Mouse (Mus musculus) layer of hippocampus, postnatal 10 days (tissue): ENCODE data around the gene Fnbp1l. TPM values are rescaled to one million over a fixed set of nuclear protein-coding genes. Genes with fewer than 3 reads are reported as not detected.

Experiments
- DNase-seq, 2 experiments: peaks; one replicate each; pipeline ENCODE4 v3.0.0; 2021; ENCODE audit warnings: low spot score in 2 of 2
- total RNA-seq, 2 experiments: library from RNA; stranded (reverse); gene quantifications; 2 replicates each; pipeline ENCODE4 v1.2.3; 2021

The Fnbp1l gene
- total RNA-seq, 2 experiments from 2014 or later, result 133 to 139 TPM

DNA sequence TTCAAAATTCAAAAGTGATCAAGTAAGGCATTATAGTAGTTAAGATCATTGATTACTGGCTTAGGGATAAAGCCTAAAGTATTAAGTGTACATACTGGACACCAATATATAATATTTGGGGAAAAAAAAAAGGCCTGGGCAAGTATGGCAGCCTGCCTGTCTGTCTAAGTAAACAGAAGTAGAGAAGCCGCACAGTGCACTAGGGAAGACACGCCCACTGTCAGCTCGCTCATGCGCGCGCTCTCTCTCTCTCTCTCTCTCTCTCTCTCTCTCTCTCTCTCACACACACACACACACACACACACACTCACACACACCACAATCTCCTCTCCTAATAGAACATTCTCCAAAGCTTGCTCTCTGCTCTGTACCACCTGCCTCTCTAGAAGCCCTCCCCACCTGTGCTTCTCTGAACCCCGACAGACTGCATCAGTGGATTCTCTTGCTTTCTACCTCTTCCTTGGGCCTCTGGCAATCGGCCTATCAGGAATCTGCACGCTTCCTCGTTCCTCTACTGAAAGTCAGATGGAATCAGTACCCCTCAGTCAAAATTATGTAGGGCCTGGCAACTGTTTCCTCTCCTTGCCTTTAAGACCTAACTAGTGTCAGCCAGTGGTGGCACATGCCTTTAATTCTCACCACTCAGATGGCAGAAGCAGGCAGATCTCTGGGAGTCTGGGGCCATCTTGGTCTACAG lies 13.3 kb downstream of the Fnbp1l start:
- no peak for DNase-seq

- DNase-seq, result no peak
These were observed 16.3 kb downstream of the Fnbp1l start for GRCm38 (mm10) chr3:122603229-122603628.

DNA sequence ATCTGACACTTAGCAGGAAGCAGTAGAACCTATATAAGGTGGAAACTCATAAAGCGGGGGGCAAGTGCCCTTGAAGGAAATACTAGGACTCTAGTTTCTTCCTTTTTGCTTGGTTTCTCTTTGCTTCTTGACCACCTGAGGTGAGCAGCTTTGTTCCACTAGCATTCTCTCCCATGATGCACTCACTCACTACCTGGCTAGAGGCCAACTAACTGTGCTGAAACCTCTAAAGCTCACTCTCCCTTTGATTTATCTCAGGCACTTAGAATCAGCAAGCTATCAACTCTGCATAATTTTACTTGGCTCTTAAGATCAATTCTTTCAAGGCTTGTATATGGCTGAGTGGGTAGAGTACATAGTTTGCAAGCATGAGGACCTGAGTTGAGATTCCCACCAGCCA lies 17.1 kb downstream of the Fnbp1l start:
- DNase-seq, result no peak

DNA sequence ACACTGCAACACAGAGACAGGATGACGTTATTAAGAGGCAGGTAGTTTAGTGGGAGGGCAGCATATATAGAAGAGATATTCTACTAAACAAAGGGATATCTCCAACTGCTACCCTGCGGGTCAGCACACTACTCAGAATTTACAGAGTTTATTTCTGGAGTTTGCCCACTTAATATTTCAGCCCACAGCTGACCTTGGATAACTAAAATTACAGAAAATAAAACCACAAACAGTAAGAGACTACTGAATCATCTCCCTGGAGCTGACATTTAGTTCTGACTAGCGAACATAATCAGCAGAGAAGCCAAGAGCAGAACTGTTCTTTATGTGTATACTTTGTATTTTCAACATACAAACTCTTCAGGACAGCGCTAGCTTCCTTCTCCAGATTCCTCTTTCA lies 20.2 kb downstream of the Fnbp1l start:
- DNase-seq, result no peak

DNA sequence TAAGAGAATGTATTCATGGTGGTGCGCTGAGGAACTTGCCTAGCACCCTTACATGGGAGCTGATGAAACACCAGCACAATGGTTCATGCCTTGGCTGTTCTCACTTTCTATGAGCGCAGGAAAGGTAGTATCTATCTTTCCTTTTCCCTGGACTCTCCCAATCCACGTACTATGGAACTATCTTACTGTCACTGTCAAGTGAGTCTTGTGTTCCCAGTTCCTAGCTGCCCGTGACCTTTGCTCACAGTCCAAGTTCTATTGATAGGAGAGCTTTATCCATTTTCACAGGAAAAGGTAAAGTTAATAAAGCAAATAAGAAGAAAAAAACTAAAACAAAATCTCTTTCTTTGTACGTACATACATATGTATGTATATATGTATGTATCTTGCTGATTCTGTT lies 28.7 kb downstream of the Fnbp1l start:
- DNase-seq, result no peak

GRCm38 (mm10) chr3:122590346-122590745 lies 29.2 kb downstream of the Fnbp1l start:
- DNase-seq, result no peak

GRCm38 (mm10) chr3:122586918-122587641 lies 32.4 kb downstream of the Fnbp1l start:
- no peak for DNase-seq

DNA sequence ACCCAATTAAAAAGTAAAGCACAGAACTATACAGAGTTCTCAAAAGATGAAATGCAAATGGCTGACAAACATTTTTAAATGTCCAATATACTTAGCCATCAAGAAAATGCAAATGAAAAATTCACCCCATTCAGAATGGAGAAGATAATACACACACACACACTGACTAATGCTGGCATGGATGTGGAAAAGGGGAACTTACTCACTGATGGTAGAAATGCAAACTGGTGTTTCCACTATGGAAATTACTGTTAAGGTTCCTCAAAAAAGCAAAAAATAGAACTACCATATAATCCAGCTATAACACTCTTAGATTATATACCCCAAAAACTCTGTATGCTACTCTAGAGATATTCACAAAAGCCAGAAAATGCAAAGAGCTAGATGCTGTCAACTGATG lies 42.2 kb downstream of the Fnbp1l start:
- DNase-seq, result no peak

- no peak for DNase-seq
These were observed 44.6 kb downstream of the Fnbp1l start for GRCm38 (mm10) chr3:122574921-122575320.

GRCm38 (mm10) chr3:122573426-122574286 lies 45.9 kb downstream of the Fnbp1l start:
- peak in 1 of 2 experiments; percentile 20 for DNase-seq

DNA sequence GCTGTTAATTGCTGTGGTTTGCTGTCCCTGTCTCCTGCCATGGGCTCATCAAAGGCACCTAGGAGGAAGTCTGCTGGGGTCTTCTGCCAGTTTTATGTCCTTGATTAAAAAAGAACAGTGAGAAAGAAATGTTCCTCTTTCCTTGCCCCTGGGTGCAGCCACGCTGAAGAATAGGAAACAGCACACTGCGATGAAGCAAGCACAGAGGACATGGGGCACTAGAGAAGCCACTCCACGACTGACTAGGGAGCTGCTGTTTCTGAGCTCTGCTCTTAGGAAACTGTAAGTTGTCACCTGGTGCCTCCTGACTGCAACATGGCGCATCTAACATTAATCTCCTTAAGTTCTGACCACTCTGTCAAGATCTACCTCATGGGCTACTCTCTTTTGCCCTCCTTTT lies 53.0 kb downstream of the Fnbp1l start:
- DNase-seq, result no peak

GRCm38 (mm10) chr3:122566112-122566511 lies 53.4 kb downstream of the Fnbp1l start:
- no peak for DNase-seq

DNA sequence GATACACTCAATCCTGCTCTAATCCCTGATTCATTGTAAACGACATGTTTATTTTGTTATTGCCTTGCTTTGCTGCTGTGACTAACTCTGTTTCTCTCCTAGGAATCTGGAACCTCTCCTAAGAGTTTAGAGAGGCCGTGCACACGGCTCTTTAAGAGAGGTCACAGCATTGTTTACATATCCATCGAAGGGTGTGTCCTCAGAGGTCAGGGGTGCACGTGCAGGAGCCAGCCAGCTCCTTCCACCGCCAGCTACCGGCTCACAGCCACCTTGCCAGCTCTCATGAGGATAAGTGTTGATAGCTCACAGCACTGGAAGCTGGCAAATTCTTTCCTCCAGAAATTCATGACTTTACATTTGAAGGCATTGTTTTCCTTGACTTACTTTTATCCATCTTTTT lies 54.2 kb downstream of the Fnbp1l start:
- no peak for DNase-seq

DNA sequence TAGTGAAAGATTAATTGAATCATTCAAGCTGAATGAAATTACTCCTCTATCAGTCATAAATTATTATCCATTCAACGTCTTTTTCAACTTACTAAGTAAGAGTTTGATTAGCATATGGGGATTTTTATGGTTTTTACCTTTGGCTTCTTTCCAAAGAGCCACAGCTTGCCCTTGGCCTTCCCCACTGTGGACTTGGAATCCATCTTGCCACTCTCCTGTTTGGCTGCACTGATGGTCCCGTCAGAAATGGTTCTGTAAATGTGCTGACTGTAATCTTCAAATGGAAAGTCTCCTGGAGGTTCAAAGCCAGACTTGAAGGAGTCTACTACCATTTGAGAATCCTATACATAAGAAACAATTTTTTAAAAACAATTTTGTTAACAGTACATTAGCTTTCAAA lies 61.7 kb downstream of the Fnbp1l start:
- DNase-seq, result no peak

DNA sequence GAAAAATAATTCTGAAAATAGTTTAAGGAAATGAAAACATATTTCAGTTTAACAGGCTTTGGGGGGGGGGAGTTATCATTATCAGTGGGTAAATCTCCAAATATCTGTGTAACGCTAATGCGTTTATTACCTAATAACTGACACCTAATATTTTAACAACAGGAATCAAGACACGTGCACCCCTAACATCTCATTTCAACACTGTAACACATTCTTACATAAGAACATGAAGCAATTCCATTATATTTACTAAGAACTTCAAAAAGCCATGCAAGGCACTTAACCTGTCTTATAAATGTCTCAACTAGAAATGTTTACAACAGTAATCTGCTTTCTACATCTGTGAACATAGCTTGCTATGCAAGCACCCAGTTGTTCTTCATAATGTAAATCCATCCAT lies 68.3 kb downstream of the Fnbp1l start:
- no peak for DNase-seq

GRCm38 (mm10) chr3:122547469-122547868 lies 72.0 kb downstream of the Fnbp1l start:
- no peak for DNase-seq

DNA sequence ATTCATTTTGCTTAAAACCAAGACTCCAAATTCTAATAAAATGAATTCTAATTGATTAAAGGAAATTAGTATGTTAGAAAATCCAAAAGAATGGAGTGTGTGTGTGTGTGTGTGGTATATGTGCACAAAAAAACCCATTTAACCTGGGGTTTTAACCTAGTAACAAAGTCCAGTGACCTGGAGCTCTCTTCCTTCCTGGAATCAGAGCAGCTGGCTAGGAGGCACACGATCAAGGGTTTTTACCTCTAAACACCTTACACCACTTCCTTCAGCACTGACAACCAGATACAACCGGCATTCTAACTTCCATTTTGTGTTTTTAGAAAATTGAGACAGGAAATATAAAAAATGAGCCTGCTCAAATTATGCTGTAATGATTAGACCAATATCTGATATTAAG lies 74.2 kb downstream of the Fnbp1l start:
- no peak for DNase-seq

DNA sequence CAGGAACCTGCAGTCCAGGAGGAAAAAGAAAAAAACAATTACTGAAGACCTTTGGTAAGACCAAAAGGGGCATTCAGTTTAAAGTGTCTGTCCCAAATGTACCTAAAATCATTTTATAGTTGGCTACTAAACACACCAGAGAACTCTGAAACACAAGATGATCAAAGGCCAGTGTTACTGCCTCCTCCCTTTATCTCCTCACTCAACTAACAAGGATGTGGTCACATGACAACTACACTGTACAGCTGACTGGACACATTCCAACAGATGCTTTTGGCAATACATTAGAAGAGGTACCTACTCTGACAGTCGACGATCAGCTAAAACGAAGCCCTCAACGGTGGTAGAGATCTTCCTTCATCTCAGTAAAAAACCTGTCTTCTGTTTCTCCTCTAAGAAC lies 78.6 kb downstream of the Fnbp1l start:
- no peak for DNase-seq

GRCm38 (mm10) chr3:122539961-122540690 lies 79.4 kb downstream of the Fnbp1l start:
- DNase-seq, result no peak

DNA sequence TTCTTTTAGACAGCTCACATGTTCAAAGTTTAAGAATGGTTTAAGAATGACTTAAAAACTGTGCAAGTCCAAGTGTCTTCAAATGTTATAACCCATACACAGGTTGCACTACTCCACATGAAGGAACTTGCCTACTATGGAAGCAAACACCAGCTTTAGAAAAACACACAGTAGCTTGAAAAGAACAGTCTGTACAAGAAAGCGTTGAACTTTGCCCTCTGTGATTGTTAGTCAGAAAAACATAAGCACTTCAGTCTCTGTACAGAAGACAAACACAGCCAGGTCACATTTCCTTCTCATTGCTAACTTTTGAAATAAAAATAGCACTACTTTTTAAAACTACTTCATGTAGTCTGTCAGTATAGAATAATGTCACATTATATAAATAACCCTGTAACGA lies 80.7 kb downstream of the Fnbp1l start:
- no peak for DNase-seq
